Mouse (Mus musculus) heart, embryonic 16.5 days (tissue): ENCODE results near the gene Zfp512. TPM values are rescaled to one million over a fixed set of nuclear protein-coding genes. Genes with fewer than 3 reads are reported as not detected.

Experiments
- ATAC-seq: fragments of 200-750 bp; cut with Nextera tagmentation; replicated peaks from 2 replicates; pipeline ENCODE4 v1.8.0; 2017; ENCODE audit warnings: moderate number of reproducible peaks; ENCODE audit not compliant: insufficient read depth, low FRiP score; ENCODE audit errors: extremely low read depth
- H3K27ac ChIP-seq: fragments of 300-500 bp; sonication (generic); 2 replicates; pipeline ENCODE4 v1.5.1; 2014; ENCODE audit warnings: mild to moderate bottlenecking, low read length, control low read depth, moderate library complexity
- H3K27me3 ChIP-seq: fragments of 300-500 bp; sonication (generic); 2 replicates; pipeline ENCODE4 v1.6.1; 2014; ENCODE audit warnings: low read length, mixed read lengths; ENCODE audit not compliant: control insufficient read depth, insufficient read depth
- H3K36me3 ChIP-seq: fragments of 300-500 bp; sonication (generic); 2 replicates; pipeline ENCODE4 v1.6.1; 2014; ENCODE audit not compliant: control insufficient read depth, insufficient read depth
- H3K4me1 ChIP-seq: fragments of 300-500 bp; sonication (generic); 2 replicates; pipeline ENCODE4 v1.6.1; 2014; ENCODE audit warnings: low read length, mixed read lengths; ENCODE audit not compliant: control insufficient read depth, insufficient read depth
- H3K4me2 ChIP-seq: fragments of 300-500 bp; sonication (generic); 2 replicates; pipeline ENCODE4 v1.6.1; 2014; ENCODE audit warnings: low read depth, mild to moderate bottlenecking, control low read depth, low read length
- H3K4me3 ChIP-seq: fragments of 300-500 bp; sonication (generic); 2 replicates; pipeline ENCODE4 v1.5.1; 2014; ENCODE audit warnings: mild to moderate bottlenecking, control low read depth, low read length
- H3K9ac ChIP-seq: fragments of 300-500 bp; sonication (generic); 2 replicates; pipeline ENCODE4 v1.6.1; 2014; ENCODE audit warnings: low read length, control low read depth
- H3K9me3 ChIP-seq: fragments of 300-500 bp; sonication (generic); replicated peaks from 2 replicates; pipeline ENCODE4 v1.6.1; 2016; ENCODE audit warnings: low read length; ENCODE audit not compliant: control insufficient read depth
- WGBS: fragments of 180-500 bp; shearing (Covaris S2); extraction: QIAGEN DNeasy Blood & Tissue Kit; methylation state at CpG from one replicate; pipeline ENCODE4 v1.1.7; 2014; 5-methylcytosine and 5-hydroxymethylcytosine counted together
- polyA plus RNA-seq: library from polyadenylated mRNA; unstranded; fragments of >200 nt; fragmentation: Nextera tagmentation; extraction: Ambion mirVana; gene quantifications from 2 replicates; pipeline ENCODE4 v1.2.1, GENCODE M21; 2015

The Zfp512 gene
- polyA plus RNA-seq, 1 experiment from 2014 or later: 43.0 TPM

DNA sequence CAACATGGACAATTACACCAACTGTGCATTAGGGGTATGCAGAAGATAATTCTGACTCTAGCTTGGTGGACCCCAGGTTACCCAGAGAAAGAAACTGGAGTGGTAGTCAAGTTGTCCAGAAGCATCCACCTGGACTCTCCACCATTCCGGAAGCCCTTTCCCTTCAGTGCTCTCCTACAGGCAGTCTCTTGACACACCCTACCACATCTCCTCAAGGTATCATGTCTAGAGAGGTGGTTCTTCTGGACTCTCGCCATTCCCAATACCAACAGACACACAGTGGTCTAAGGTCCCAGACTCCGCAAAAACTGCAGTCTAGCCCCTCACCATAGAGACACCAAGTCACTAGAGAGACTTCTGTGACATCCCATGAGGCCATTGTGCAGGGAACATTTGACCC, 33.2 kb downstream of the Zfp512 start, which contains the start of gene 4930548H24Rik:
TSS of gene 4930548H24Rik (plus strand) at position 301 of the 400 bp plus-strand sequence.
- Histone ChIP-seq H3K27me3 (no peaks in the 10 kb centered on the region), H3K36me3 (peaks cover 9% of the 10 kb centered on the region), H3K4me3 (no peak within 1 kb of the TSS), H3K4me1 (no peaks in the 10 kb centered on the region), H3K9ac (no peak within 1 kb of the TSS), H3K27ac (no peak within 1 kb of the TSS), H3K4me2 (no peak within 1 kb of the TSS), H3K9me3 (no peaks in the 10 kb centered on the region)
- 92% methylated on average over 3 of the region's 3 CpGs for WGBS
- ATAC-seq: no peak

DNA sequence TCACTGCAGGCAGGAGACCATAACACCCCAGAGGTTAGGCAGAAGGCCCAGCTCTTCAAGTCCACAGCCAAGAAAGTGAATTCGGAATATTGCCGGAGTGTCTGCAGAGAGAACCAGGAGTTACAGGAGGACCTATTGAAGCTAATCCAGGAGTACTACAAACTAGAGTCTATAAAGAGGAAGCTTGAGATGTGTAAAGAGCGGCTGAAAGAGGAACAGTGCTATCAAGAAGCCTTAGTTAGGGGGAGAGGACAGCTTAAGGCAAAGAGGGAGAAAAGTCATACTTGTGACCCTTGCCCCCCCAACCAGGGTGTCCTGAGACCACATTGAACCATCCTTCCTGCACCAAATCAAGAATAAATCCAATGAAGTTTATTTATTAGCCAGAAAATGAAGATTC, 35.7 kb downstream of the Zfp512 start:
- no peaks in the 10 kb centered on the region for H3K36me3 ChIP-seq
- WGBS: 84% methylated on average over 3 of the region's 3 CpGs
- H3K27ac ChIP-seq: no peak overlapping the region
- H3K27me3 ChIP-seq: no peaks in the 10 kb centered on the region
- ATAC-seq: no peak
- no peaks in the 10 kb centered on the region for H3K4me1 ChIP-seq
- H3K9me3 ChIP-seq: no peaks in the 10 kb centered on the region
- no peak overlapping the region for H3K9ac ChIP-seq
- no peak overlapping the region for H3K4me3 ChIP-seq
- H3K4me2 ChIP-seq: no peak overlapping the region

DNA sequence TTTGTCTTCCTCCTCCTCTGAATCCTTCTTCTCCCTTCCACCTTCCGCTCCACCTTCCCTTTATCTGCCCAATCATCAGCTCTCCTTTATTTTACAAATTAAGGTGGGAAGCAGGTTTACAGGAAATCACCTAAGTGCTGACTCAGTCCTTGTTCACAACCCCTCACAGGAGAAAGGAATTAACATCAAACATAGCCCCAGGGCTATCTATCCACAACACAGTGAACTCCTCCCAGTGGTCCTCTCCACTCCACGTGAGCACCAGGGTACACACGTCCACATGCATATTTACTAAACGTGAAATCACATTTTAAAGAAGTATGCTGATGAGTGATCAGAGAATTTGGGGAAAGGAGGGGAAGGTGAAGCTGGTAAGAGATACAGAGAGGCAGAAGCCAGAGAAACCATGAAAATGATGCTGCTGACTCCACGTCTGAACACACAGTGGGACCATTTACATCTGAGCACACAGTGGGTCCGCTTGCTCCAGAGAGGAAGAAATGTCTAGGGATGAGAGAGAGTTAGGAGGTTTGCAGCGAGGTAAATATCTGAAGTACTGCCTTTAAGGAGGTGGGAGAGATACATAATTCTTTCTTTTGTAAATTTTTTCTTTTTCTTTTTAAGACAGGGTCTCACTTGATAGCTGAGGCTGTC, 37.0 kb downstream of the Zfp512 start:
- Histone ChIP-seq H3K4me3 (no peak overlapping the region), H3K27ac (no peak overlapping the region), H3K4me1 (no peaks in the 10 kb centered on the region), H3K4me2 (no peak overlapping the region), H3K9me3 (no peaks in the 10 kb centered on the region), H3K27me3 (no peaks in the 10 kb centered on the region), H3K9ac (no peak overlapping the region), H3K36me3 (no peaks in the 10 kb centered on the region)
- ATAC-seq: no peak
- WGBS: 59% methylated on average over 7 of the region's 7 CpGs

DNA sequence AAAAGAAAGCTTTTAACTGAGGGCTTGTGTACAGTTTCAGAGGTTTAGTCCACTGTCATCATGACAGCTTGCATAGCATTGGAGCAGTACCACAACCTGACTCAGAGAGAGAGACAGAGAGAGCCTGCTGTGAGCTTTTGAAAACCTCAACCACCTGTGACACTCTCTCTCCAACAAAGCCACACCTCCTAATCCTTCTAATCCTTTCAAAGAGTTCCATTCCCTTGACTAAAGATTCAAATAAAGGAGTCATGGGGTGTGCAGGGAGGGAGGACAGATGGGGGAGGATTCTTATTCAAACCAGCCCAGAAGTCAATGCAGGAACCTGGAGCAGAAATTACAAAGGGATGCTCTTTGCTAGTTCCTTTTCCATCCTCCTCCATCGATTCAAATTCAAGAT, 39.8 kb downstream of the Zfp512 start:
- no peak for ATAC-seq
- Histone ChIP-seq H3K36me3 (peaks cover 7% of the 10 kb centered on the region), H3K27ac (no peak overlapping the region), H3K4me1 (peaks cover 7% of the 10 kb centered on the region), H3K4me2 (no peak overlapping the region), H3K9ac (no peak overlapping the region), H3K27me3 (no peaks in the 10 kb centered on the region), H3K4me3 (no peak overlapping the region), H3K9me3 (no peaks in the 10 kb centered on the region)
- WGBS: 45% methylated on average over 1 of the region's 1 CpGs

DNA sequence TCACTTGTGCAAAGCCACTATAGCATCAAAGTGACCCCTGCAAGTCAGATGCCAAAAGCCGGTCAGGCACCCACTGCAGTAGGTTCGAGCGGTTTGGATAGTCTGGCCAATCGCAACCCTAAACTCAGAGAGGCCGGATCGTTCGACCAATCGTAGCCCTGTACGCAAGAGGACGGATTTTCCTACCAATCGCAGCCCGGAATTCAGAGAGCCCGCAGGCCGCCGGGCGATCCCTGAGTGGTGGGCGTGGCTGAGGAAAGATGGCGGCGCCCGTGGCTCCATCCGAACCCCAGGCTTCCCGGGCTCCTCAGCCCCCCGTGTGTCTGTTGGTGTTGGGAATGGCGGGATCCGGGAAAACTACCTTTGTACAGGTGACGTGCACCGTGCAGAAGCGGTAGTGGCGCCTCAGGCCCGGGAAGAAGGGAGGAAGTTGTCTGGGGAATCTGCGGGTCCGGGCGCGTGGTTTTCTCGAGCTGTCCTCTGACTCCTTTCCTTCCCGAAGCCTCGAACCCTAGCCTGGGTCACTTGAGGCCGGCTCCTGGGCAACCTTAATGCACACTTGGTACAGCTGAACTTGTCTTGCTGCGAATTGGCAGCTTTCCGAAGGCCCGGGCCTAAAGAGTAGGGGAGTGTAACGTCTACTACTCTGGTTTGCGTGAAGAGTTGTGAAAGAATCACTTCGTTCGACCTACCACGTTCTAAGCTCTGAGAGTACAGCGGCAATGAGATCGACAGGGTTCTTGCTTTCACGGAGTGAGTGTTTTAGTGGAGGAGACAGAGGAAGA, 42.5 kb downstream of the Zfp512 start, which contains the start of gene Gpn1:
TSS of gene Gpn1 (plus strand) at position 229 of the 785 bp plus-strand sequence.
- Histone ChIP-seq H3K36me3 (peaks cover 22% of the 10 kb centered on the region), H3K4me3 (peak within 1 kb of the TSS; percentile 62), H3K9me3 (no peaks in the 10 kb centered on the region), H3K27me3 (no peaks in the 10 kb centered on the region), H3K27ac (no peak within 1 kb of the TSS), H3K4me1 (peaks cover 7% of the 10 kb centered on the region), H3K4me2 (peak within 1 kb of the TSS; percentile 79), H3K9ac (peak within 1 kb of the TSS; percentile 70)
- WGBS: 0% methylated on average over 49 of the region's 49 CpGs
- ATAC-seq: peak; percentile 100

DNA sequence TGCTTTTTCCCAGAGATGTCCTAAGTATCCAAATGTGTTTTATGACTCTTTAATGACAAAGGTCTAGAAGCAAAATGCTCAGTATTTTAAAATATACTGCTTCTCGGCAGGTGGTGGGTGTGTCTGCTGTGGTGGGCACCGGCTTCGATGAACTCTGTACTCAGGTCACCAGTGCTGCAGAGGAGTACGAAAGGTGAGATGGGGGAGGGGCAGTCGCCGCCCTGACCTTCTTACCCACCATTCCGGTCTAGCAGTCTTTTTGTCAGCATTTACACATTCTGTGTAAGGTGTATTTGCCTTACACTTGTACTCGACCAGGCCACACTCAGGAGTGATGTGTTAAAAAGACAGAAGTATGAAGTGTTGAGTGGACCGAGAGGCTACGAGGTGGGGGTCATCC, 52.6 kb downstream of the Zfp512 start:
- Histone ChIP-seq H3K4me1 (no peaks in the 10 kb centered on the region; the same call in 1 of the 2 replicates), H3K27ac (no peak overlapping the region), H3K4me2 (no peak overlapping the region), H3K9me3 (no peaks in the 10 kb centered on the region), H3K27me3 (no peaks in the 10 kb centered on the region), H3K9ac (no peak overlapping the region), H3K4me3 (no peak overlapping the region), H3K36me3 (peaks cover 35% of the 10 kb centered on the region)
- no peak for ATAC-seq
- WGBS: 81% methylated on average over 10 of the region's 10 CpGs

DNA sequence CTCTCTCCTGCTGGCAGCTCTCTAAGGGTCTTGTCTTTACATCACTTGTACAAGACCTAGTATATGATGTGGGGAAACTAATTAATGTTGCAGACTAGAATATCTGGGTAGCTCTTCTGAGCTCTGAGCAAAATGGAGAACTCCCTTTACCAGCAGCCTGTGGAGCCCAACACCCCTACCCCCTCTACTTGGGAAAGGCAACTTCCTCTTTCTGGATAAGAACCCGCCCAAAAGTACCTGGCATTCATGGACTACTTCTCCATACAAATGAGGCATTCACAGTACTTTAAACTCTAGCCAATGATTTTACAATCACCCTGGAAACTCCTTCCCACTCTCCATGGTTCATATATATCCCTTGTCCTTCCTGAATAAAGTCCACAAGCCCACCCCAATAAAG, 60.2 kb downstream of the Zfp512 start:
- 63% methylated on average over 1 of the region's 1 CpGs for WGBS
- H3K27ac ChIP-seq: no peak overlapping the region
- peaks cover 38% of the 10 kb centered on the region for H3K36me3 ChIP-seq
- no peak overlapping the region for H3K9ac ChIP-seq
- ATAC-seq: no peak
- H3K9me3 ChIP-seq: no peaks in the 10 kb centered on the region
- H3K4me2 ChIP-seq: no peak overlapping the region
- H3K4me3 ChIP-seq: no peak overlapping the region
- H3K27me3 ChIP-seq: no peaks in the 10 kb centered on the region
- H3K4me1 ChIP-seq: no peaks in the 10 kb centered on the region

DNA sequence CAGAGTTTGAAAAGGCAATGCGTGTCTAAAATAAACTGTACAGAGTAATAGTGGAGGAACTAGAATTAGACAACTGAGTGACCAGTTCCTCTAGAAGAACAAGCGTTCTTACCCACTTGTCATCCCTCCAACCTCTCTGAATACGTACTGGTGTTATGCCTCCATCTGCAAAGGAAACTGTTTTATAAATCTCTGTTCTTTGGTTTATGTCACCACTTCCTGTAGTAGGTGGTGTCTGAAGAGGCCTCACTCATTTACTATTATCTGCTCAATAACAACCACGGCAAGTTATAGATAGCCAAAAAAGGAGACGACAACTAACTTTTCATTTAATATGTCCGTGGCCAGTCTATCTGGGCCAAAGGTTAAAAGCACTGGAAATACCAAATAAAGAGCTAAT, 68.3 kb downstream of the Zfp512 start:
- H3K4me2 ChIP-seq: no peak overlapping the region
- no peak overlapping the region for H3K4me3 ChIP-seq
- peaks cover 22% of the 10 kb centered on the region for H3K36me3 ChIP-seq
- H3K27me3 ChIP-seq: no peaks in the 10 kb centered on the region
- no peak overlapping the region for H3K27ac ChIP-seq
- H3K4me1 ChIP-seq: peaks cover 3% of the 10 kb centered on the region
- H3K9me3 ChIP-seq: no peaks in the 10 kb centered on the region
- H3K9ac ChIP-seq: no peak overlapping the region
- ATAC-seq: no peak
- 83% methylated on average over 6 of the region's 6 CpGs for WGBS
